In the genomic region with DNA sequence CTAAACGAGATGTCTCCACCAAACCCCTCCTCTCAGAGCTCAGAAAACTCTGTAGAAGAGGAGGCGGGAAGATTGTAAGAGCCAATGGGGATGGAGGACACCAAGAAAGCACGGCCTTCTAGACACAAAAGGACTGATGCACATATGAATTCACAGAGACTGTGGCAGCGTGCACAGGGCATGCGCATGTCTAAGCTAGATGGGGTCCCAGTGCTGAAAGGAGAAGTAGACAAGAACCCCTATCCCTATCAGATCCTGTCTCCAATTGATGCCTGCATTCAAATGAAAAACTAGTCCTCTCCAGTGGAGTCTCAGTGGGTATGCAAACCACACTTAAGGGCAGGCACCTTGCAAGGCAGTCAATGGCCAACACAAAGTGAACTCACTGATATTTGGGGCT, we compare ENCODE assay signal across 17 mouse cellular contexts.
"Had no signal": no experiment of that assay in that cellular context is flagged by ENCODE, and none has a peak within 500 bp of the region (broad histone marks: within the 10 kb centered on the region; RNA-seq: fewer than 3 reads in every experiment).

No protein-coding gene starts in this region.

- H3K9ac ChIP-seq: kidney, embryonic 15.5 days; limb, embryonic 12.5 days; limb, embryonic 15.5 days; liver, embryonic 14.5 days; lung, embryonic 15.5 days; midbrain, embryonic 13.5 days had no signal

- H3K4me2 ChIP-seq: kidney, embryonic 15.5 days; limb, embryonic 12.5 days; limb, embryonic 15.5 days; lung, embryonic 15.5 days; midbrain, embryonic 13.5 days had no signal

- H3K27me3 ChIP-seq: kidney, embryonic 15.5 days; limb, embryonic 12.5 days; limb, embryonic 15.5 days; lung, embryonic 15.5 days; midbrain, embryonic 13.5 days had no signal

- H3K4me1 ChIP-seq: kidney, embryonic 15.5 days; limb, embryonic 12.5 days; limb, embryonic 15.5 days; lung, embryonic 15.5 days; midbrain, embryonic 13.5 days had no signal

- H3K9me3 ChIP-seq: limb, embryonic 12.5 days; limb, embryonic 15.5 days; lung, embryonic 15.5 days; midbrain, embryonic 13.5 days had no signal

- H3K4me3 ChIP-seq: kidney, embryonic 15.5 days; limb, embryonic 12.5 days; limb, embryonic 15.5 days; lung, embryonic 15.5 days; midbrain, embryonic 13.5 days had no signal

- H3K27ac ChIP-seq: kidney, embryonic 15.5 days; limb, embryonic 12.5 days; limb, embryonic 15.5 days; lung, embryonic 15.5 days; midbrain, embryonic 13.5 days had no signal

- DNase-seq: kidney, adult 11 months; kidney, adult 8-10 months; kidney, postnatal 10 days; kidney, postnatal 36 days; left cerebral cortex, postnatal 4 days; lung, adult 18-20 months; lung, postnatal 10 days; lung, postnatal 36 days; thymus, adult 18-20 months; thymus, postnatal 36 days had no signal

- ATAC-seq: midbrain, embryonic 13.5 days; midbrain, embryonic 16.5 days had no signal

- H3K36me3 ChIP-seq: kidney, embryonic 15.5 days; limb, embryonic 12.5 days; limb, embryonic 15.5 days; lung, embryonic 15.5 days; midbrain, embryonic 13.5 days had no signal
